Mouse (Mus musculus): ENCODE measurements around the gene Otub2. TPM values are rescaled to one million over a fixed set of nuclear protein-coding genes. Genes with fewer than 3 reads are reported as not detected.
A peak's percentile ranks its signal among the peaks of the same experiment; 100 is the strongest.

Gene Otub2
- 10 to 100 TPM; 17.2 to 21.0 (median 18.4) TPM for total RNA-seq (2022)

DNA sequence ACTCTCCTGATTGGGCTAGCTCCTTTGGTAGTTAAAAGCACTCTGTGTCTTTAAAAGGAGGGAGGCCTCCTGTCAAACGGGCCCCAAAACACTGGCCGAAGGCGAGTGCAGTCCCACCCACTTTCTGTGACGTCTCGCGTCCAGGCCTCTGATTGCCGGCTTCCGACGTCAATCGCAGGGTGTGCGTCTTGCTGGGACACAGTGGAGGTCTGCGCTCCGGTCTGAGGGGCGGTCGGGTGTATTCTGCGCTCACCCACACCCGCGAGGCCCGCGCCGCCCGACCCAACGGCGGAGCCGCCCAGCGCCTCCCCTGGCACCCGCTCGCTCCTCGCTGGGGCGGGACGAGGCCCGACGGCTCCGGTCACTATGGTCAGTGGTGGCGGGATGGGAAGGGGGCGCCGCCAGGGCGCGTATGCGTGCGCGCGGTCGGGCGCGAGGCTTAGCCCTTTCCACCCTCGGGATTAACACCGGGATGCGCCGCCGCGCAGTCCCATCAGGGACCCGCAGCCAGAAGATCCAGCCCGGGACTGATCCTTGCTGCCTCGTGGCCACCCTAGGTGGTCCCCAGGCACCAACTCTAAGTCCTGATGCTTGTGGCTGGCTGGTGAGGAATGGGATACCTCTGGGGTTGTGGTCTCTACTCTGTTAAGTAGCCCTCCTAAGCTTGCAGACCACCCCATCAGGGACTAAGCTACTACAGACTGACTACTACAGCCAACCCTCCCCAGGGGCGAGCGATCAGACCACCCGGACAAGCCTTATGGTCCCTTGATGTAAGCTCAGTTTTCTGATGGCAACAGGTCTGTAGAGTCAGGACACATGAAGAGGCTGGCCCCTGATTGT, at the start of gene Otub2:
Gene Otub2 (plus strand): TSS at position 178 of the 843 bp plus-strand sequence.
- DNase-seq (ENCODE audit: low spot score in 2 of 2): peak; percentile 97

DNA sequence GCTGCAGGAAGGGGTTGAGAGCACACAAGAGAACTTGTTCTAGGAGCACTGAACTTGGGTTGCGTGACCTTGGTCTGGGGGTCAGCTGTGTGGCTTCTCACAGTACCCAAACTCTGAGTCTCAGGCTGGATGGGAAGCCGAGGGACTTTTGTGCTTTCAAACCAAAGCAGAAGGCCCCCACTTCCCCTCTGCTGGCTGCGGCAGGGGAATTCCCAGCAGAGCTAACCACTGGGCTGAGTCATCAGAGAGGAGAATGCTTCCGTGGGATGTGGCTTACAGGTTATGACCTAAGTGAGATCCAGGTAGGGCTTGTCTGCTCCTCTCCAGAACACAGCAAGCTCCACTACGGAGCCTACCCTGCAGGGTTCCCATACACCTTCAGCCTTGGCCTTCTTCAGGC, 47.3 kb upstream of the Otub2 start:
- DNase-seq (ENCODE audit: low spot score in 2 of 2): no peak

DNA sequence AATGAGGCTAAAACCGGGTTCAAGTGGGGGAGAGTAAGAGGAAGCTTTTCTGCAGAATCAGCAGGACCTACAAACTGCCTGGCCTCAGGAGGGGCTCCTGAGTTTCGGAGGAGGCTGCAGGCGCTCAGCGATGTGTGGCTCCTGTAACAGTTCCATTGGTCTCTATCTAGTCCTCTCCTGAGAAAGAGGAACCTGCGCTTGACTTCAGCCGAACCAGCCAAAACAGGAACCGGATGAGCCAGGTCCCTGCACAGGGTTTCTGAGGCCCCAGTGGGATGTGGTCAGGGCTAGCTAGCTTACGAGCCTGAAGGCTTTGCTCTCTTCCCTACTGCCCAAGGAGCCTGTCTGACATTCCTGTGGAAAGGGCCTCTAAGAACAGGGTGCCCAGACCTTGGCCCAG, 45.0 kb upstream of the Otub2 start:
- no peak for DNase-seq (ENCODE audit: low spot score in 2 of 2)

DNA sequence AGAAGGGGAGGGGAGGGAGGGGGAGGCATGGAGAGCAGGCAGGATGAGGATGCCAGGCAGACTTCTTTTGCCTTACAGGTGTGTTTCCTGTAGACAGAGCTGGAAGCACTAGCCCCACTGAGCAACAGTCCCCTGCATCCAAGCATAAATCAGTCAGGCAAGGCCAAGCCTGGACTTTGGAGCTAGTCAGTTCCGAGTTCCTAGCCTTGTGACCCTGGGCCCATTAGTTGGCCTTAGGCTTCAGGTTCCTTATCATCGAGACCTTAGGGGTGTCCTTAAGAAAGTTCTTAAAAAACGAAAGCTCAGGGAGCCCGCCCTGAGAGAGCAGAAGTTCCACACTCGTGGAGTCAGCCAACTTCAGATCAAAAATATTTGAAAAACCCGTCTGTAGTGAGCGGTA, 43.5 kb upstream of the Otub2 start:
- DNase-seq (ENCODE audit: low spot score in 2 of 2): no peak

DNA sequence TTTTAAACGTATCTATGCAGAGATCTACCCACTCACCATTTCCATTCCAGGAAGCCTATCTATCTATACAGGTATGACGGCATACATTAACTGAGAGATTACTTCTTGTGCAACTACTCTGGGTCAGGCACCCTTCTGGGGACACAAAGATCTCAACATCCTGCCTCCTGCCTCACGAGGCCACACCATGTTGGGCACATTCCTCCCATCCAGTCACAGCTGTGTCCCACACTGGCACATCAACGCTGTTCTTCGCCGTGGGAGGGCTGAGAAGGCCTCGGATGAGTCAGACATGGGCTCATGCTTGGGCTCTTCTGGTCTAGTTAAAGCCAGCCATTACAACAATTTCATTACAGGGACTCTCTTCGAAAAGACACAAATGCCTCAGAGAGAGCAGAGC, 41.5 kb upstream of the Otub2 start:
- peak in 1 of 2 experiments; percentile 77 for DNase-seq (ENCODE audit: low spot score in 2 of 2)

DNA sequence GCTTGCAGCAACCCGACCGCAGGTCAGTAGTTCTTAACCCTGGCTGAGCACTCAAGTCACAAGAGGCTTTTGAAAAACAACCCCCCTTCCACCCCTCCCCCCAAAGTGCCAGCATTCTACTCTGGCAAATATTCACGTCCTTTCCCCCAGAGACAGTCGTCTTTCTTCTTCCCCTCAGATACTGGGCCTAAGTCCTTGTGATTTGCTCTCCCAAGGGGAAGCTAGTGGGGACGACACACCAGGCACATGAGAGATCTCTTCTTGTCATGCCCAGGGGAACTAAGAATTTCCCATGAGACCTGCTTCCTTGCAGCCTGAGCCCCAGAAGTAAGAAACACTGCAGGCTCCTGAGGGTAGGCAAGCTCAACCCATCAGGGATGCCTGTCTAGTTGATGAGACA, 41.1 kb upstream of the Otub2 start:
- DNase-seq (ENCODE audit: low spot score in 2 of 2): no peak

DNA sequence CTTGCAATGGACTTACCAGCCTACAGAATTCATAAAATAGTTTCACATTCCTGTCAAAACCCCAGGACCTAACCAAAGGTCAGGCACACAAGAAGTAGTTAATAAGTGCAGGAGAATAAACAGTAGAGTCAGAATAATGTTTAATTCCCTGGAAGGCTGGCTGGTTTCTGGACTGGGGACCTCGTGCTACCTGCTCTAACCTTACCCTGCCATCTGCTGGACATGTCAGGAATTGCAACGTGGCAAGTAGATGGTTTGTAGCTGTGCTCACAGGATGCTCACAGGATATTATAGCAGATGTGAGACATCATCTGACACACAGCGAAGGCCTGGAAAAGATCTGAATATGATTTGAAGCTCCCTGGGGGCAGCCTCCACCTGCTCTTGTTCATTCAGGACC, 40.0 kb upstream of the Otub2 start:
- peak; percentile 50 to 76 for DNase-seq (ENCODE audit: low spot score in 2 of 2)

DNA sequence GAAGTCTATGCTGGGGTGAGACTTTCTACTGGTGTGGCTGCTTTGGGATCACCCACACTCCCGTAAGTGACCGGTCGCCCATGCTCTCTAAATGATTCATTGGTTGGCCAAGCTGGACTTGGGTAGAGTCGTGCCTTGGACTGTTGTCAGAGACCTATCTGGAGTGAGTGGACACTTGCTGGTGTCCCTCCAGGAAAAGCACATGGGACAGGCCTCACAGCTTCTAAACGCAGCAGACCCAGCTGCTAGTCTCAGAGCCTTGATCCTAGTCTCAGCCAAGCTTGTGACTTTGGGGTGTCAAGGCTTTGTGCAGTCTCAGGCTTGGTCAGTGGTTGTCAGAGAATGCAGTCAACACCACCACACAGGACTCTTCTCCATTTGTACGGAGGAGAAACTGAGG, 35.7 kb upstream of the Otub2 start:
- no peak for DNase-seq (ENCODE audit: low spot score in 2 of 2)

DNA sequence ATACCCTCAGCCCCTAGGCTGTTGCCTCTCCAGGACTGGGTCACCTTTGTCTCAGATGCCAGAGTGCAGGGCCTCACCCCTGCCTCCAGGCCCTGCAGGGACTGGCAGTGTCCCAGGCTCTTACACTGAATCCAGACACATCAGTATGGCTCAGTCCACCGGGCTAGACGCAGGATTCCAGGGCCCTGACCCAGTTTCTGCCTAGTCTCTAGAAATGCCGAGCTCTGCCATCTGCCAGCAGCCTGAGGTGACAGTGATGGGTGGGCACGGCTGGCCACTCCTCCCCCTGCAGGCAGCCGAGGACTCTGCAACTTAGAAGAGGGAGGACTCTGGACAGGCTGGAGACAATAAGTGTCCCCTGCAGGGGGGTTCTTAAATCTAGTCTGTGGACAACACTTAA, 34.9 kb upstream of the Otub2 start:
- peak in 1 of 2 experiments; percentile 49 for DNase-seq (ENCODE audit: low spot score in 2 of 2)

DNA sequence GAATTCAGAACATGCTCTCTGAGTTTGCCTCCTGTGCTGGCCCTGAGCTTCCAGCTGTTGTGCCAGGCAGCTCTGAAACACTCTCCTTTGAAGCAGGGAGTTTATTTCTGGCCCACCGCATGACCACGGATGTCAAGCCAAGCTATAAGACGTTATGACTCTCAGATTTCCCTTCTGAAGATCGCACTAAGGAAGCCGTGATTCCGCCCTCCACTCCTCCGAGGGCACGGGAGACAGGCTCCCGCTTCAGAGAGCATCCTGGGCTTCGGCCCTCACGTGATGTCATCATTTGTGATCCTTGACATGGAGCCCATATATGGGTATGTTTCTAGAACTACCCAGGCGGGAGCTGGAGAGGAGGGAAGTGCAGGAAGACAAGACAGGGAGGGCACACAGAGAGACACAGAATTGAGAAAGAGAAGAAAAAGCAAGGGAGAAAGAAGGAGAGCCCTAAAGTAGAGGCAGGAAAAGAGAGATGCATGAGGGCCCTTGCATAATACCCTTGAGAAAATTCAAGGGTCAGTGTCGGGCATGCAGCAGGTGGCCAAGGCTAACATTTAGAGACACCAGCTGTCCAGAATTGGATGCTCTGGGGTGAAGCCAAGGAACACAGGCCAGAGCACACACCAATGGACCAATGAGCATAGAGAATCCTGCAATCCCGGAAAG, 32.6 kb upstream of the Otub2 start, which contains the start of gene Asb2:
Gene Asb2 (minus strand): TSS at position 256 of the 669 bp plus-strand sequence.
- DNase-seq (ENCODE audit: low spot score in 2 of 2): no peak

DNA sequence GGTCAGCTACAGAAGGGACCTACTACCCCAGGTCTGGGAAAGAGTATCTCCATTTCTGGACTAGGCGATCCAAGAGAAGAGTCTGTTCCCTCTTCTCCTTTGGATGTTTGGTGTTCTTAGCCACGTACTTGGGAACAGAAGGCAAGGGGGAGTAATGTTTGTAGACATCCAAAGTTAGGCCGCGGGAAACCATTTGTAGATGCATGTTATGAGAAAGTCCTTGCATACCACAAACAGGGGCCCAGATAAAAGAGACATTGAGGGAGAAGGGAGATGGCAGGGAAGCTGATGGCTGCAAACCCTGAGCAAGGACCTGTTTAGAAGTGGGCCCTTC, 32.1 kb upstream of the Otub2 start:
- no peak for DNase-seq (ENCODE audit: low spot score in 2 of 2)

DNA sequence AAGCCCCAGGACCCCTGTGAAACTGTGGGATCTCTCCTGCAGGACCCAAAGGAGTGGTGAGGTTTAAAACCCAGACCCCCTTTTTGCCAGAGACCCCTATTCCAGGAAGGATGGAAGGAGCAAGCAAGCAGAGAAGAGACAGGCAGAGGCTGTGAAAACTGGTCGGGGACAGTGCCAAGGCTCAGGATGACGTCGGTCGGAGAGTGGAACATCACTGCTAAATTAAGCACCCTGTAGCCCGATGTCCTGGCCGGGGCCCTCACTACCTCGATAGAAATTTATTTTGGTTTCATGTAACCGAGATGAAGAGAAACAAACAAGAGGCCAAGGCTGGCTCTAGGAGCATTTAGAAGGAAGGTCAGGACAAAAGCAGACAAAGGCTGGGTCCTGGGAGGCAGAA, 30.3 kb upstream of the Otub2 start:
- no peak for DNase-seq (ENCODE audit: low spot score in 2 of 2)

DNA sequence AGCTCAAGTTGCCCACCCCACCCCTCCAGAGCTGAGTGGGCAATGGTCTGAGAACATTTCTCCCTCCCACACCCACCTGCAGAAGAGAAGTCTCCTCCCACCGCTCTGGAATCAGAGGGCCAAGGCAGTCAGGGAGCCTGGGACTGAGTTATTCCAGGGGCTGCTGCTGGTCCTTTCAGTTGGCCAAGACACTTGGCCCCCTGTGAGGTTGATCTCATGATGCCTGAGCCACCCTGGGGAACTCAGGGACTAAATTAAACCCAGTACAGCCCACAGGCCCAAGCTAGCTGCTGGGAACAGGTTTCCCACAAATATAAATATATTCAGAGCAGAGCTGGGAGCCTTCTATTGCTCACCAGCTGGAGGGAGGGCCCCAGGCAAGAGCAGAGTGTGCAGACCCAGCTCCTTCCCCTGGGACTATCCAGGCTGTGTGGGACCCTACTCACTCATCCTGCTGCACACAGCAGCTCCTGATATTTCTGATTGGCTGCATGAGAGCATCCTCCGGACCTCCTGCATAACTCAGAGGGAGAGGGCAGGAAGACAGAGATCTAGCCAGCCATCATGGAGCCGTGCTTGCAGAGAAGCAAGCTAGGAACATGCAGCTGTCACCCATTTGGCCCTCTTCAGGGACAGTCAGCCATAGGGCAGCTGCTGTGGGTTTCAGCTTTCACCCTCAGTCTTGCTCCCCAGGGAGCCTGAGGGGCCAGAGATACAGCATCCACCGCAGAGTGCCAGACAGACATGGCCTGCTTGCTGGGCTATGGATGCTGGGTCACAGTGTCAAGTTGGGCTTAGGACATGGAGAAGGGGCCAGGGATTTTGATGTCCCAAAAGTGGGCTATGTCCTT, 29.3 kb upstream of the Otub2 start:
- DNase-seq (ENCODE audit: low spot score in 2 of 2): no peak

DNA sequence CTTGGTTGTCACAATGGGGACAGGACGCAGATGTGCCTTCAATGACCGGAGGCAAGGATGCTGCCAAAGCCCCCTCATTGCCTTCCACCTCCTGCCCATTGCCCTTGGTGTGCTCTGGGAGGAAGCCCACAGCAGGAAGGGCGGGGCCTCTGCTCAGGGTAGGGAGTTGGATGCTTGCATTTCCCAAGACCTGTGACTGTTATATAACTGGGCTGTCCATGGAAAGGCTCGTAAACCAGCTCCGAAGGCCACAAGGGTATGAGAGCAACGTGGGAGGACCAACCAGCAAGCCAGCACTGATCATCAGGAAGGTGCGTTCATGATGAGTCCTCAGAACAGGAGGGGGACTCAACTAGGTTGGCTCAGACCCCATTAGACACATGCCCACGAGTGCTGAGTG, 27.7 kb upstream of the Otub2 start:
- no peak for DNase-seq (ENCODE audit: low spot score in 2 of 2)

DNA sequence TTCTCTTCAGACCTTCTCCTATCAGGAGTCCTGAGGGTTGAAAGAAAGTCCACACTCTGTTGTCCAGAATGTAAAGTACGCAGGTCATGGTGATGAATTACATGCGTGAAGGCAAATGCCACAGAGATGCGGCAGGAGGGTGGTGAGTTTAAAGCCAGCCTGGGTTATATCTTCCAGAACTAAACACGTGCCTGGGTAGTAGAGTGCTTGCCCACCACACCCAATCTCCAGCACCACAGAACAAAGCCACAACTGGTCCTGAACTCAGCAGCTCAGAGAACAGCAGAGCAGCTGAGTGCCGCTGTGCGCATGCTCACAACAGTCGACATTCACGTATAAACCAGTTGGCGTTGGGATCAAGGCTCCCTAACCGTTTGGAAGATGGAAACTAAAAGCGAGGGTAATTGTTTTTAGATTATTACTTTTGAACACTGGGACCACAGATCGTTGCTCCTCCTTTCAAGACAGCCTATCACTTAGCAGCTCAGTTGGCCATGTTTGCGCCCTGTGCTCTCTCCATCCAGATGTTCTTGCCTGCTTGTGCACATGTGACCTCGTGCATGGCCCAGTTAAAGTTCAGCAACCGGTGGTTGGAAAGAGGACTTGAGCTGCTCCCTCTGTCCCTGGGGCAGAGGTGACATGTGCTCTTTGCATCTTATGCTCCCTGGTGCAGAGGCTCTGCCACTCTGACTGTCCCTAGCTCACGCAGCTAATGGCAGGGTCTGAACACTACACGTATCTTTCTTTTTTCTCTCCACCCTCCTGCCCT, 26.8 kb upstream of the Otub2 start:
- no peak for DNase-seq (ENCODE audit: low spot score in 2 of 2)

DNA sequence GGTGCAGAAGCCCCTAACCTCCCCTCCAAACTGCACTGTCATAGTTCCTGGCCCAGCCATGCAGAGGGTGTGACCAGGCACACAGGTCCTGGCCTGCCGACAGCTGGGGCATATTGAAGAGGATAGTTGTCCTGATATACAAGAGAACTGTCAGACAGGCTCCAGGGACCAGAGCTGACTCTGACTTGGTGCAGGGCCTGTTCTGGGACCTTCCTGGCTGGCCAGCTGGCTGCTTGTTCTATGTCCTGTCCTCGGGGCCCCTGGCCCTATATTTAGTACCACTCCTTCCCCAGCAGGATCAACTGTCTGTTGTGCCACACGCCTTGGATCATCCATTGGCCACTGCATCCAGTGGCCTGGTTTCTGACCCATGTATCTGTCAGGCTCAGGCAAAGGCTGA, 26.1 kb upstream of the Otub2 start:
- no peak for DNase-seq (ENCODE audit: low spot score in 2 of 2)

DNA sequence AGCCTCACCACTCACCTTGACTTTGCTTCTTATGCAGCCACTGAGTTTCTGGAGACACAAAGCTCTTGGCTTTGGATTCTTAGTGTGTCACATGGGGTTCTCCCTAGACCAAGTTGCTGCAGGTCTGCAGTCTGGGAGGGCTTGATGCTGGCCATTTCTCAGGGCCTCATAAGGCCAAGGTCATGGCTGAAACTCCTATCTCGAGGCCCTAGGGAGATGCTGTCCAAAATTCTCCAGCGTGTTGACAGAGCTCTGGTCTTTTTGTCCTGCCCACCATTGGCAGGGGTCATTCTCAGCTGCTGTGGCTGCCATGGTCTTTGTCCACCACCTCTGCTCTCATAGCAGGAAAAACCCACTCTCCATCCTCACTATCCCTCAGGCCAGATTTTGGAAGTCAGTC, 21.3 kb upstream of the Otub2 start:
- no peak for DNase-seq (ENCODE audit: low spot score in 2 of 2)

DNA sequence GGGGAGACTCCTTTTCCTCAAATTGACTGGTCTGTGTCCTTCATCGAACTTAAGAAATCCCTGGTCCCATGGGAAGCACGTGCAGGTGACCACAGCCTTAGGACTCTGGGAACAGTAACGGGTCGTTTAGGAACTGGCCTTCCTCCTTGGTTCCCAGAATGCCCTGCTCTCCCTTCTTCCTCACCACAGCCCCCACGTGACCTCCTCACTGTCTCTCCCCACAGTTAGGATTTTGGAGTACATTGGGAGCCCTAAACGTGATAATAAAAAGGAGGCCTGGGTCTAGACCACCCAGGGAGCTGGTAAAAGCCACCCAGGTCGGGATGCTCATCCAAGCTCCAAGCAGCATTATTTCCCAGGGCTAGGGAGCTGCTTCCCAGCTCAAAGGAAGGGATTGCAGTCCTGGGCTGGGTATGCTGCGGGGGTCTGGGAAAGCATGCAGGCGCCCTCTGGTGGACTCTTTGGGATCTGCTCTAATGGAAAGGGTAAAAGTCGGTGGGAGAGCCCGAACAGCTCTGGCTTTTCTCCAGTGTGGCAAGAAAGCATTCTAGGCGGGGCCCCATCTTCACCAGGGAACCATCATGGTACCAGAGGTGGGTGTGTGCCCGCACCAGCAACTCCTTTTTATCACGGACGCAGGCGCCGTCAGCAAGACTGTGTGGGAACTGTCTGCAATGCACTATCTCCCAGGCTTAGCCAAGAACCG, 20.7 kb upstream of the Otub2 start:
- DNase-seq (ENCODE audit: low spot score in 2 of 2): no peak

DNA sequence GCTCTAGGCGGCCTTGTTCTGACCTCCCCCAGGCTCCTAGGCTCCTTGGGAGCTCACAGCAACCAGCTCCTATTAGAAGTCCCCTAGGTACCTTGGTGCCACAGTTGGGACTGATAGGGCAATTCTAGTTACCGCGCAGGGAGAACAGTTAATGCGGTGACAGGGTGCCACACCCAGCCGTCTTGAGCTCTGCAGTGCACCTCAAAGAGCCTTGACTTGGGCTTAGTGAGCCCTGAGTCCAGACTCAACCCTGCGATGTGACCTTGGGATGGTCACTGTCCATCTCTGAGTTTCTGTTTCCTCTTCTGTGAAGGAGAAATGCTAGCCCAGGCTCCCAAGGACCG, 20.2 kb upstream of the Otub2 start:
- DNase-seq (ENCODE audit: low spot score in 2 of 2): no peak

DNA sequence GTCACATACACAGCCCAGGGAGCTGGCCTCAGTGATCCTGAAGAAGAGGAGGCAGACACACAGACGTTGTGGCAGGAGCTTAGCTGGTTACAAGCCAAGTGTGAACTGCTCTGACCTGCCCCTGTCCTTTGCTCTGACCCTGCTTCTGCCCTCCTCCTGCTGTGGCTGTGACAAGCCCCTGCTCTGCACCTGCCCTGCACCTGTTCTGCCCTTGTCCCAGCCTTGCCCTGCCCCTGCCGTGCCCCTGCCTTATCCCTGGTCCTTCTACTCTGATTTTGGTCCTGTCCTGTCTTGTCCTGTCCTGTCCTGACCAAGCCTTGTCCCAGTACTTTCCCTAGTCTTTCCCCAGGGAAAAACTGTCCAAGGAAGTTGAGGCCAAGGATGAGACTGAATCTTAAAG, 19.7 kb upstream of the Otub2 start:
- no peak for DNase-seq (ENCODE audit: low spot score in 2 of 2)

DNA sequence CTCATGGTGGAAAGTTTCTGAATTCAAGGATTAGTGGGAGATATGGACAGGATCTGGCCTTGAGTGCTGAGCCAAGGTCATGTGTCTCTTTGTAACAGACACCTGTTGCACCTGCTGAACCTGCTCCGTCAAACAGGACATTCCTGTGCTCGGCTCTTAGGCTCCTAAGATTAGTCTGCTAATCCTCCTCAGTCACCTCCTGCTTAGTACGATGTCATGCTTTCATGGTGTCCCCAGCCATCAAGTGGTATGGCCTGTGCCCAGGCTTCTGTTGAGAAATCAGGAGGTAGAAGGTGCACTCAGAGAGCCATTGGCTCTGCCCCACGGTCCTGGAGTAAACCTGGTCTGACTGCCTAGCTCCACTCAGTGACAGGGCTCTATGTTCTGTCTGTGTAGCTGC, 17.6 kb upstream of the Otub2 start:
- no peak for DNase-seq (ENCODE audit: low spot score in 2 of 2)
